Mouse (Mus musculus) spleen, adult 2 months (tissue): ENCODE data around the gene Olfr124. TPM values are rescaled to one million over a fixed set of nuclear protein-coding genes. Genes with fewer than 3 reads are reported as not detected.

Experiments
- DNase-seq, 2 experiments: peaks; one replicate each; pipeline versions ENCODE4 v3.0.0 to v3.0.0-alpha.2; 2012 to 2021; ENCODE audit warnings: low spot score in 2 of 2, low read depth in 1 of 2
- H3K27ac ChIP-seq: fragments of 200-500 bp; 2 replicates; pipeline ENCODE4 v1.5.1; 2012; ENCODE audit warnings: low read length, inconsistent platforms; ENCODE audit not compliant: insufficient read depth
- H3K27me3 ChIP-seq: fragments of 200-500 bp; 2 replicates; pipeline ENCODE4 v1.6.1; 2012; ENCODE audit warnings: mild to moderate bottlenecking, moderate library complexity, low read length, inconsistent platforms; ENCODE audit not compliant: control insufficient read depth, insufficient read depth
- H3K36me3 ChIP-seq: fragments of 200-500 bp; 2 replicates; pipeline ENCODE4 v1.6.1; 2012; ENCODE audit warnings: mild to moderate bottlenecking, low read length, inconsistent platforms; ENCODE audit not compliant: control insufficient read depth, insufficient read depth
- H3K4me1 ChIP-seq: fragments of 200-500 bp; 2 replicates; pipeline ENCODE4 v1.6.1; 2011; ENCODE audit warnings: inconsistent platforms; ENCODE audit not compliant: control insufficient read depth, insufficient read depth, insufficient read length
- H3K4me3 ChIP-seq: fragments of 200-500 bp; 2 replicates; pipeline ENCODE4 v1.5.1; 2011; ENCODE audit warnings: mild to moderate bottlenecking, inconsistent platforms; ENCODE audit not compliant: insufficient read depth, insufficient read length; ENCODE audit errors: extremely low read depth
- CTCF ChIP-seq: fragments of 200-500 bp; IDR thresholded peaks from 2 replicates; pipeline ENCODE4 v1.5.1; 2011; ENCODE audit warnings: mild to moderate bottlenecking, inconsistent platforms; ENCODE audit not compliant: insufficient read depth, insufficient read length, insufficient replicate concordance; ENCODE audit errors: extremely low read depth
- POLR2A ChIP-seq: fragments of 200-500 bp; IDR thresholded peaks from 2 replicates; pipeline ENCODE4 v1.6.1; 2011; ENCODE audit warnings: low read depth, low read length, inconsistent platforms
- WGBS: fragments of 180-500 bp; shearing (Covaris S2); methylation state at CpG from one replicate; pipeline ENCODE4 v1.1.7; 2018; 5-methylcytosine and 5-hydroxymethylcytosine counted together
- polyA plus RNA-seq: library from polyadenylated mRNA; depleted of rRNA; stranded (reverse); fragments of >200 nt; gene quantifications from 2 replicates; pipeline ENCODE4 v1.2.3, GENCODE M21; 2012; rRNA removed

Olfr124 gene
- not detected in 2 replicates for polyA plus RNA-seq

GRCm38 (mm10) chr17:37799588-37799987, at the start of gene Olfr124:
Gene Olfr124 (plus strand): TSS chr17:37799888.
- H3K27me3 ChIP-seq, result no peaks in the 10 kb centered on the region
- no peaks in the 10 kb centered on the region for H3K4me1 ChIP-seq
- TF ChIP-seq CTCF, result no peak
- TF ChIP-seq POLR2A, result no peak
- H3K36me3 ChIP-seq, result no peaks in the 10 kb centered on the region
- 81% methylated on average over 3 of the region's 3 CpGs for WGBS
- H3K4me3 ChIP-seq, result no peak within 1 kb of the TSS
- no peak for DNase-seq
- no peak within 1 kb of the TSS for H3K27ac ChIP-seq

GRCm38 (mm10) chr17:37768307-37768706, 31.4 kb upstream of the Olfr124 start, which contains the start of gene Olfr122:
Gene Olfr122 (plus strand): TSS chr17:37768607.
- TF ChIP-seq CTCF (no peak), POLR2A (no peak)
- DNase-seq, result no peak
- WGBS, result 77% methylated on average over 4 of the region's 4 CpGs
- H3K27ac ChIP-seq, result no peak within 1 kb of the TSS
- no peaks in the 10 kb centered on the region for H3K4me1 ChIP-seq
- H3K4me3 ChIP-seq, result no peak within 1 kb of the TSS
- H3K27me3 ChIP-seq, result no peaks in the 10 kb centered on the region
- no peaks in the 10 kb centered on the region for H3K36me3 ChIP-seq

GRCm38 (mm10) chr17:37793229-37793628, 6.5 kb upstream of the Olfr124 start, which contains the start of gene Olfr123:
Gene Olfr123 (plus strand): TSS chr17:37793529.
- DNase-seq, result no peak
- WGBS, result 86% methylated on average over 2 of the region's 2 CpGs
- Histone ChIP-seq H3K27me3 (no peaks in the 10 kb centered on the region), H3K27ac (no peak within 1 kb of the TSS), H3K4me1 (no peaks in the 10 kb centered on the region), H3K4me3 (no peak within 1 kb of the TSS), H3K36me3 (no peaks in the 10 kb centered on the region)
- TF ChIP-seq CTCF, result no peak

GRCm38 (mm10) chr17:37832649-37833048, 33.0 kb downstream of the Olfr124 start, which contains the start of gene Olfr125:
Gene Olfr125 (plus strand): TSS chr17:37832949.
- TF ChIP-seq POLR2A (no peak), CTCF (no peak)
- no peak for DNase-seq
- H3K4me3 ChIP-seq, result no peak within 1 kb of the TSS

GRCm38 (mm10) chr17:37847183-37847582, 47.5 kb downstream of the Olfr124 start, which contains the start of gene Olfr126:
Gene Olfr126 (plus strand): TSS chr17:37847483.
- DNase-seq, result no peak
- no peak within 1 kb of the TSS for H3K27ac ChIP-seq
- no peaks in the 10 kb centered on the region for H3K36me3 ChIP-seq
- H3K4me1 ChIP-seq, result no peaks in the 10 kb centered on the region
- H3K27me3 ChIP-seq, result no peaks in the 10 kb centered on the region
- TF ChIP-seq POLR2A (no peak), CTCF (no peak)
- H3K4me3 ChIP-seq, result no peak within 1 kb of the TSS

More at GRCm38 (mm10) chr17:37832649-37833048, 33.0 kb downstream of the Olfr124 start, which contains the start of gene Olfr125:
- no peaks in the 10 kb centered on the region for H3K27me3 ChIP-seq
- no peaks in the 10 kb centered on the region for H3K36me3 ChIP-seq
- no peaks in the 10 kb centered on the region for H3K4me1 ChIP-seq
- no peak within 1 kb of the TSS for H3K27ac ChIP-seq

Other genes with a start within 250 kb of the Olfr124 start
- not detected in 2 replicates for gene Olfr112, start 230.4 kb upstream of the Olfr124 start, polyA plus RNA-seq
- gene Olfr113, start 222.2 kb upstream of the Olfr124 start, polyA plus RNA-seq, result not detected in 2 replicates
- gene Olfr114, start 207.1 kb upstream of the Olfr124 start, polyA plus RNA-seq, result not detected in 2 replicates
- not detected in 2 replicates for gene Olfr115, start 172.8 kb upstream of the Olfr124 start, polyA plus RNA-seq
- gene Olfr116, start 172.7 kb upstream of the Olfr124 start, polyA plus RNA-seq, result not detected in 2 replicates
- not detected in 2 replicates for gene Olfr117, start 136.1 kb upstream of the Olfr124 start, polyA plus RNA-seq
- not detected in 2 replicates for gene Olfr118, start 132.9 kb upstream of the Olfr124 start, polyA plus RNA-seq
- gene Olfr119, start 103.3 kb upstream of the Olfr124 start, polyA plus RNA-seq, result not detected in 2 replicates
- not detected in 2 replicates for gene Olfr120, start 78.1 kb upstream of the Olfr124 start, polyA plus RNA-seq
- gene Olfr121, start 51.0 kb upstream of the Olfr124 start, polyA plus RNA-seq, result not detected in 2 replicates
- gene Olfr122, start 31.3 kb upstream of the Olfr124 start, polyA plus RNA-seq, result not detected in 2 replicates
- gene Olfr123, start 6.4 kb upstream of the Olfr124 start, polyA plus RNA-seq, result not detected in 2 replicates
- gene Olfr125, start 33.1 kb downstream of the Olfr124 start, polyA plus RNA-seq, result not detected in 2 replicates
- gene Olfr126, start 47.6 kb downstream of the Olfr124 start, polyA plus RNA-seq, result not detected in 2 replicates
- not detected in 2 replicates for gene Olfr127, start 100.5 kb downstream of the Olfr124 start, polyA plus RNA-seq
- gene Olfr128, start 120.7 kb downstream of the Olfr124 start, polyA plus RNA-seq, result not detected in 2 replicates
- not detected in 2 replicates for gene Olfr761, start 153.2 kb downstream of the Olfr124 start, polyA plus RNA-seq